10 mouse cellular contexts compared by ENCODE assay signal in the genomic region with DNA sequence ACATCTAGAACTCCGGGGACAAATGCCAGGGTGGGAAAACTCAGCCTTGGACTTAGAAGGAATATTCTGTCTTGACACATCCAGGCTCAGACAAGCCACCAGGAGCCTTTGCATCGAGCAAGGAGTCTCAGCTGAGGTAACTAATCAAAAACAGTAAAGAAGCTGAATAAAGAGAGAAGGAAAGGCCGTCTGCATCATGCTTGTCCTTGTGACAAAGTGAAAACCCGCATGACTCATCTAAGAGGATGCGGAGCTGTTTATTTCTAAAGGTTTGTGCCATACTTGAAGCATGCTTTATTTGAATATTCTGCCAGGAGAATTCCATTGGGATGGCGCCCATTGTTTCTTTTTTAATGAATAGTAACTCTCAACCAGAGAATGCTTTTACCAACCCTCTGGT.
DNase-seq lines count a peak whose midpoint lies in the region; ATAC-seq lines count a peak whose summit lies in the region.
"Had no signal": no experiment of that assay in that cellular context is flagged by ENCODE, and none has a peak within 500 bp of the region (broad histone marks: within the 10 kb centered on the region; RNA-seq: fewer than 3 reads in every experiment).

No protein-coding gene starts in this region.

- peak overlapping the region; percentile 76 for H3K27ac ChIP-seq in forebrain, embryonic 10.5 days
- peak overlapping the region; percentile 72 for H3K27ac ChIP-seq in midbrain, embryonic 10.5 days (replicated peaks)
- H3K27ac ChIP-seq: macrophage had no signal

- H3K36me3 ChIP-seq in forebrain, embryonic 10.5 days (replicated peaks), result no peaks in the 10 kb centered on the region
- no peaks in the 10 kb centered on the region for H3K36me3 ChIP-seq in midbrain, embryonic 10.5 days

- H3K27me3 ChIP-seq in forebrain, embryonic 10.5 days (ENCODE audit: poor library complexity, severe bottlenecking), result no peaks in the 10 kb centered on the region
- H3K27me3 ChIP-seq in midbrain, embryonic 10.5 days (ENCODE audit: low read depth, poor library complexity, severe bottlenecking), result peaks cover 38% of the 10 kb centered on the region

- ATAC-seq in inflammation-experienced regulatory T-cells, adult 6 months, result no peak

- peaks cover 39% of the 10 kb centered on the region for H3K4me1 ChIP-seq in forebrain, embryonic 10.5 days
- peaks cover 38% of the 10 kb centered on the region for H3K4me1 ChIP-seq in midbrain, embryonic 10.5 days

- no peaks in the 10 kb centered on the region for H3K9me3 ChIP-seq in forebrain, embryonic 10.5 days
- no peaks in the 10 kb centered on the region; the same call in 1 of the 2 replicates for H3K9me3 ChIP-seq in midbrain, embryonic 10.5 days (replicated peaks)

- H3K4me3 ChIP-seq in forebrain, embryonic 10.5 days, result no peak overlapping the region
- H3K4me3 ChIP-seq in midbrain, embryonic 10.5 days, result no peak overlapping the region

- peak; percentile 6 to 30 for DNase-seq in layer of hippocampus, postnatal 10 days (ENCODE audit: low spot score in 2 of 2)
- DNase-seq in layer of hippocampus, adult 8-10 months (ENCODE audit: low spot score in 2 of 2), result no peak
- DNase-seq in forebrain, embryonic 10.5 days (ENCODE audit: extremely low spot score, low spot score), result no peak
- no peak for DNase-seq in midbrain, embryonic 10.5 days (ENCODE audit: low spot score)
- DNase-seq in retina, embryonic 14.5 days (ENCODE audit: low spot score), result peak; percentile 47
- no peak for DNase-seq in testis, postnatal 10 days (ENCODE audit: low spot score)
- DNase-seq: liver; thymus, adult 2 months had no signal

- 38% methylated on average over 6 of the region's 6 CpGs for WGBS in forebrain, embryonic 10.5 days
- 34% methylated on average over 6 of the region's 6 CpGs for WGBS in midbrain, embryonic 10.5 days

Comparison
In these comparisons a context has a peak if more than half of its experiments do, and no peak if none do; other contexts are left out.
1. DNase-seq: peak in layer of hippocampus, postnatal 10 days (2 of 2) and retina, embryonic 14.5 days (single experiment); none in layer of hippocampus, adult 8-10 months (0 of 2), forebrain, embryonic 10.5 days (single experiment), midbrain, embryonic 10.5 days (single experiment) and testis, postnatal 10 days (single experiment).